Mouse (Mus musculus) erythroid progenitor cell, adult 5-6 weeks (primary cell): ENCODE data around the gene Nt5c2. TPM values are rescaled to one million over a fixed set of nuclear protein-coding genes. Genes with fewer than 3 reads are reported as not detected.
A peak's percentile ranks its signal among the peaks of the same experiment; 100 is the strongest.
"Not testable (repeated sequence)": the region's sequence is repeated elsewhere in the genome, so short reads cannot be mapped to it uniquely, and the experiment has no call there.

Experiments
- ATAC-seq: replicated peaks from 2 replicates; pipeline ENCODE4 v1.8.0; 2016; ENCODE audit warnings: moderate number of reproducible peaks, mild to moderate bottlenecking, moderate TSS enrichment, inconsistent platforms; ENCODE audit not compliant: poor library complexity, low FRiP score, severe bottlenecking
- total RNA-seq, 2 experiments: library from RNA; stranded (forward) in 1 of 2; stranded (reverse) in 1 of 2; fragments of 150-400 nt in 1 of 2; fragments of 186-747, 209-891 nt in 1 of 2; gene quantifications; 2 replicates each; pipeline versions ENCODE4 v1.2.3 to v1.2.4; 2015 to 2017; ENCODE audit warnings: low replicate concordance in 2 of 2

The Nt5c2 gene
- total RNA-seq, 2 experiments from 2014 or later = 26.4 to 47.9 TPM

DNA sequence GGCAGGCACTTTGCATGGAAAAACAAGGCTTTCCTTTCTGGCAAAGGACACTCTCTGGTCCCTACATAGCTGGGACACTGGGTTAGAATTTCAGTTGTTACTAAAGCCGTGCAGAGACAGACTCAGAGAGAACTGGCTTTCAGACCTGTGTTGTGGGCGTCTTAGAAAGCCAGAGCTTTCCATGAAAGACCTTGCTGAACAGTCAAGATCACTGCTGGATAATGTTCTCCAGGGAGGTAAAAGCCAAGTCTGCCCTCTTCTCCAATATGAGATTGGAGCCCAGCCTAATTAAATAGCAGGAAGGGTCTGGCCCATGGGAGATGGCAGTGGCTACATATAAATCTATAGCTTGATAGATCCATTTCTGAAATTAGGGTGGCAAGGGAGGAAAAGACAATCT is 3.4 kb upstream of the Nt5c2 start:
- no peak for ATAC-seq

DNA sequence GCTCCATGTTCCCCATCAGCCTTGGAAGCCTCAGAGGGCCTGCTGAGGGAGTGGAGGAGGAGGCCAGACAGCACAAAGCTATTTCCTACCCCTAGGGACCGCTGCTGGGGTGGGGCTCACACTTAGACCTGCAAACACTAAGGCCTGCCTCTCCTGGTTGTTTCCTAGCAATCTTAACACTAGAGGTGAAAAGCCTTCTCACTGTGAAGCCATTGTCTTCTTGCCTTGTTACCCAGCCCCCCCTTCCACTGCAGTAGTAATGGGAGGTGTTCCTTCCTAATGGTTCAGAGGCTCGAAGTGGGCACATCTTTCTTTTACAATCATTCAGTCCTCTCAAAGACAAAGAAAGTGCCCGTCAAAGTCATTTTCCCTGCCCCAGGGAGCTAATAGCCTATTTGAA is 2.9 kb upstream of the Nt5c2 start:
- ATAC-seq = no peak

DNA sequence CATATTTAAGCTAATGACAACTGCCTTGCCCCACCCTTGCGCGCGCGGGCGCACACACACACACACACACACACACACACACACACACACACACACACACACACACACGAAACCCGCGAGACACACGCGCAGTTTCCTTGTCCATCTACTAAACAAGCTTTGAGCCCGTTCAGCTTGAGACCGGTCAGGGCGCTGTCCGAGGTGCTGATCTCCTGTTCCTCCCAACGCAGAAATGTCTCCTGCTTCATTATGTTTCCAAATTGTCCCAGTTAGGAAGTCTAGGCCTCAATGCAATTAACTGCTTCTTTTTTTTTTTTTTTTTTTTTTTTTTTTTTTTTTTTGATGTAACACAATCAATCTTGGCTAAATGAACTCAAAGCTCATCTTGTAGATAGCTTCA is 1.5 kb upstream of the Nt5c2 start:
- ATAC-seq = no peak

DNA sequence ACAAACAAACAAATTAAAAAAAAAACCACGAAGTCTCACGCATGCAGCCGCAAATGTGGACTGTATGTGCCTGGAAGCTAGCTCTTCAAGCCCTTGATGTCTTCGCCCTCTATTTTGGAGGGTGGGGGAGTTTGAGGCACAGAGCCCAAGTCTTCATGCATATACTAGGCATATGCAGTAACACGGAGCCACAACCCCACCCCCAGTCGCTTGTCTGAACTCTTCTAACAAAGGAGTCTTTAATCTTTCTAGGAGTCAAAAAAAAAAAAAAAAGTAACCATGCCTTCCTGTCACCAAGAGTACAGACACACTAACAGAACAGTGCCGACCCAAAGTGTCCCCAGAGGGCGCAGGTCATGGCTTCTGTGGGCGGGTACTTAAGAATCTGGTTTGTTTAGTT is 1.0 kb upstream of the Nt5c2 start:
- ATAC-seq = no peak

DNA sequence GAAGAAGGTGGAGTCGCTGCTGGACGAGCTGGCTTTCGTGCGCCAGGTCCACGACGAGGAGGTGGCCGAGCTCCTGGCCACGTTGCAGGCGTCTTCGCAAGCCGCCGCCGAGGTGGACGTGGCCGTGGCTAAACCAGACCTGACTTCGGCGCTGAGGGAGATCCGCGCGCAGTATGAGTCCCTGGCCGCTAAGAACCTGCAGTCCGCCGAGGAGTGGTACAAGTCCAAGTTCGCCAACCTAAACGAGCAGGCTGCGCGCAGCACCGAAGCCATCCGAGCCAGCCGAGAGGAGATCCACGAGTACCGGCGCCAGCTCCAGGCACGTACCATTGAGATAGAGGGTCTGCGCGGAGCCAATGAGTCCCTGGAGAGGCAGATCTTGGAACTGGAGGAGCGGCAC is 443 bp upstream of the Nt5c2 start:
- ATAC-seq = no peak

DNA sequence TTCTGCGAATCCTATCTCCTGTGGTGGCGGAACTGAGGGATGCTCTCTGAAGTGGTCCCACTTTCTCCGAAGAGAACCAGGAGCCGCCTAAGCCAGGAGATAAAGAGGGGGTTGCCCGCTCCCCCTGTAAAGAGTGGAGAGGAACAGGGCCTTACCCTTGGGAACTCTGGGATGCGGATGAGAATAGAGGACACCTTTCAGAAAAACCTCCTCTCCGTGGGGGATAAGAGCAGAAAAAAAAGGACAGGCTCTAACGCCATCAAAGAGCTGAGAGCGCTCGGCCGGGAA is 850 bp downstream of the Nt5c2 start:
- ATAC-seq = no peak

DNA sequence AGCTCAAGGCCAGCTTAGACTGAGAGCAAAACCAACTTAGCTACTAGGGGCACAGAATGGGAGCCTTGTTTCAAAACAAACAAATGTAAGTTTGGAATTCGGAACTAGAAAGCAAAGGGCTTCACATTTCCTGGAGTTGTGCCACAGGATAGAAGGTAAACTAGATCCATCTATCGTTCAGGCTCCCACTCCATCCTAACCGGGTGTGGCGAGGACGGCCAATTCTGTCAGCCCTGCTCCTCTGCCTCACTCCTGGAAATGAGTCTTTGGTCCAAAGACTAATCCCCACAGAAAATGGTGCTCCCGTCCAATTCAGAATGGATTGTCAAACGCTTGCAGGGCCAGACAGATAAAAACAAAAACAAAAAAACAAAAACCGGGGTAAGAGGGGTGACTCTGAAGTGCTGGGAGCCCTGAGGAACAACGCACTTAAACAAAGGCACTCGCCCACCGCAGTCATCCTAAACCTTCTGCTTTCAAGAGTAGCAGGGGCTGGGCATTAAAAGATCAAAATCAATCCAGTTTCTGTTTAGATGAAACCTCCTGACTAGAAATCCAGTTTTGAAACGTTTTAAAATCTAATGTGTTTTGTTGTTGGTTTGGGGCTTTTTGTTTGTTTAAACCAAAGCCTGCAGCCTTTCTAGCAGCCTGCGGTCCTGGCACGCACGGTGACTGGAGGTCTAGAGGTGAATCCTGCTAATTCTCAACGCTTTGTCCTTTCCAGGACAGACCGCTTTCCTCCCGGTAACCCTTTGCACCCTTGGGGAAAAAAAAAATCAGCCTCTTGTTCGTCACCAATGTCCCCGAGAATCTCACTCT is 1.4 kb downstream of the Nt5c2 start:
- ATAC-seq = no peak

DNA sequence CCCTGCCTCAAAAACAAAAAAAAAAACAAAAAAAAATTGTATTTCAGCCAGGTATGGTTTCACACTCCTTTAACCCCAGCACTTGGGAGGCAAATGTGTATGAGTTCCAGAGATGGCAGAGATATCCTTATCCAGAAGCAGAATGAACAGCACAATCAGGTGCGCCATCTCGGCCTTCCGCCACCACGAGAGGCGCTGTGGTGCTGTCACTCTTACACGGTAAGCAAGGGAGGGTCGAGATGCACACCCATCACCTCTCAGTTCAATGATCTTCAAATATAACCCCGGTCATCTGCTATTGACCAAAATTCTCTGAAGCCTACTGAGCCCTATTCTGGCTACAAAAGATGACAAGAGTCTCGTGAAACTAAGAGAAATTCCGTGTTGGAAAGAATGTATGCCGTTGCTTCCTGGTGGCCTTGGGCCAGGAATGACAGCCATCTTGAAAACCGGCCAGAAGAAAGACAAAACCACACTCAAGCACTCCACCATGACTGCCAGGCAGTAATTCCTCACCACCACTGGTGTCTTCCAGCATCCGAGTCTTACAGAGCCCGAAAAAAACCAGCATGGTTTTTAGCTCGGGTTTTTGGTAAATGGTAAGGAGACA is 2.3 kb downstream of the Nt5c2 start:
- ATAC-seq = no peak

DNA sequence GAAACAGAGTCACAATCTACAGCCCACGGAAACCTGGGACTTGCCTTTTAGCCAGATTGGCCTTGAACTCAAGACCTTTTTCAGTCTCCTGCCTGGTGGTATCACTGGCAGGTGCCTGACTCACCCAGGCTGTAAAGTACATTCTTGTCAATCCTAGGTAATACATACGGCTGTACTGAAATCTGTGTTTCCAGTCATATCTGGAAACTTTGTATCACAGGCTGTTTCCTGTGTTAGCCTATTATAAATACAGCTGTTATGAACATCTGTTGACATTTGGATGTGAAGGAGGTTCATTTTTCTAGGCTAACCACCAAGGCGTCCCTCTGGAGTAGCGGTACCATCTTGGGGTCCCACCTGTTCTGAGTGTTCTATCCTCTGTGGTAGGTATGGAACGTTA is 5.0 kb downstream of the Nt5c2 start:
- ATAC-seq = no peak

DNA sequence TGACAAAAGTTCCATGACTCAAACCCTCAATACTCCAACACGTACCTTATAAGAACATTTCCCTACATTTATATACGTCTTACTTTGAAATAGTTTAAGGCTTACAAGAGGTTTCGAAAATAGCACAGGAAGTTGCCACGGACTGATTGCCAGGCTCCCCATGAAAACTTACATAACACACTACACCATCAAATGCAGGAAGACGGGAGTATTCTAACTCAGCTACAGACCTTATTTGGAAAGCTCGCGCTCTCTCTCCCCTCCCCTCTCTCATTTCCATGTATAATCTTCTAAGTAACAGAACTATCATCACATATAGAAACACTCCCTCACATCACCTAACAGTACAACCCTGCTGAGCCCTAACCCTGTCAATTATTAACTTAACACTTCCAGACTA is 5.5 kb downstream of the Nt5c2 start:
- ATAC-seq = no peak

DNA sequence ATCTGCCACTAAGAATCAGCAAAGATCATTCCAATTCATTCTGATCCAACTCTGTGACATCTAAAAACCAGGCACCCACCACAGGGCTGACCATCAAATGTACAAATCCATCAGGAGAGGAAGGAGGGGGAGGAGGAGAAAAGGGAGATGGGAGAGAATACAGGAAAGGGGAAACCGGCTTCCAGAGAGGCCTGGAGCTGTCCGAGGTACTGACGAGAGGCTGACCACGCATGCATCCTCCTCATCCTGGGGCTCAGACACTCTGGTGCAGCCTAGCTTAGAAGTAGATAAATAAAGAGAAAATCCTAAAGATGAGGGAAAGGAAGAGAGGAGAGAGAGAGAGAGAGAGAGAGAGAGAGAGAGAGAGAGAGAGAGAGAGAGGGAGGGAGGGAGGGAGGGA is 8.6 kb downstream of the Nt5c2 start:
- no peak for ATAC-seq

DNA sequence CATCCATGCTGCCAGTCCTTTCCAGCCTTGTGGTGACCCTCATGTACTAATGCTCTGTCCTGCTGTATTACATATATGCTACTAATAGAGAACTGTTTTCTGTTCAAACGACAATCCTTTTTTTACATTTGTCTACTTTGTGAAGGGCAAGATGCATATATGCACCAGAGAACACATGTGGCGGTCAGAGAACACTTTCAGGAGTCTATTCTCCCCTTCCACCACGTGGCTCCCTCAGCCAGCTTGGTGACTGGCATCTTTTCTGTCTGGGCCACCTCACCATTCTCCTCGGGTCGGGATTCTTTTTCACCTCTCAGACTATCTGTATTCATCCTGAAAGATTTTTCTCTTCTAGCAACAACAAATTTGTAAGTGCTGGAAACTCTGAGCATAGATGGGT is 9.1 kb downstream of the Nt5c2 start:
- no peak for ATAC-seq

DNA sequence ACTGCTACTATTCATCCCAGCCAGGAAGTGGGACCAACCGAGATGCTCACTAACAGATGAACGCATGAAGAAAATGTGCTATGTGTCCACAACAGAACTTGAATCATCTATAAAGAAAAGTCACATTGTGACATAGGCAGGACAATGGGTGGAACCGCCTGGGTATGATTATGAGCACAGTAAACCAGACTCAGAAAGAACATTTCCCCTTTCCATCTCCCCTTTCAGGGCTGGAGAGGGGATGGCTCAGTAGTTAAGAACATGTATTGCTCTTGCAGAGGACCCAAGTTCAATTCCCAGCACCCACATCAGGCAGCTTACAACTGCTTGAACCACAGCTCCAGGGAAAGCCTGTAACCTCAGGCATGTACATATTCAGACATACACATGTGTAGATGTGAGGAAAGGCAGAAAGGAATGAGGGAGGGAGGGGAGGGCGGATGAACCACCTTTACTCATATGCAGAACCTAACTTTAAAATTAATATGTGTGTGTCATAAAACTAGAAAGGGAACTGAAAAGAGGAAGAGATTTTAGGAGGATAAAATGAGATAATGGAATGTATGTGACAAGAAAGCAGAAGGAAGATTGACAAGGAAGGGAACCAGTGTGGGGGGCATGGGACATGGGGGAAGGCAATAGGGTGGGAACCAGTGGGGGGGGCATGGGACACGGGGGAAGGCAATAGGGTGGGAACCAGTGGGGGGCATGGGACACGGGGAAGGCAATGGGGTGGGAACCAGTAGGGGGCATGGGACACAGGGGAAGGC is 11.0 kb downstream of the Nt5c2 start:
- ATAC-seq = no peak

DNA sequence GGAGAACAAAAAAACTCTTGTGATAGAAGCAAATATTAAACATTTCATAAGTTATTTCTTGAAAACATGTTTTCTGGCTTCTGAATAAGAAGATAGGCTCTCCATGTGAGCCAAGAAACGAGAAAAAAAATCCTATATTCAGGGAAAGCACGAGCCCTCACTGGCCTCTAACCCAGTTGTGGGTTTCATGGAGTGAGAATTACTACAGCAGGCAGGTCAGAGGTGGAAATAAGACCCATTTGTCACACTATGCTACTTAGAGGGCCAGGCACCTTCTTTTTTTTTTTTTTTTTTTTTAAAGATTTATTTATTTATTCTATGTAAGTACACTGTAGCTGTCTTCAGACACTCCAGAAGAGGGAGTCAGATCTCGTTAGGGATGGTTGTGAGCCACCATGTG is 14.6 kb downstream of the Nt5c2 start:
- ATAC-seq = not testable (repeated sequence)

DNA sequence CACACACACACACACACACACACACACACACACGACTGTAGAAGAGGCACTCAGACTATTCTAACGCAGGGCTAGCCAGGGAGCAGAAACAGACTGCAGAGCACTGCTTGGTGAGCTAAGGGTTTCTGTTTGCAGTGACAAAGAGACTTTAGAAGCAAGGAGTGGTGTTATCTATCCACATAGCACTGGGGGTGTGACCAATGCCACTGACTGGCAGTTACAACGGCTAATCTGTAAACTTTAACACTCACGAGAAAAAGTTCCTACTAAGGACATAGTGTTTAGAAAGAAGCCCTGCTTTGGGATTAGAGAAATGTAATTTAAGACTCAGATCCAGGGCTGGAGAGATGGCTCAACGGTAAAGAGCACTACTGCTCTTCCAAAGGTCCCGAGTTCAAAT is 15.2 kb downstream of the Nt5c2 start:
- peak; percentile 80 for ATAC-seq

DNA sequence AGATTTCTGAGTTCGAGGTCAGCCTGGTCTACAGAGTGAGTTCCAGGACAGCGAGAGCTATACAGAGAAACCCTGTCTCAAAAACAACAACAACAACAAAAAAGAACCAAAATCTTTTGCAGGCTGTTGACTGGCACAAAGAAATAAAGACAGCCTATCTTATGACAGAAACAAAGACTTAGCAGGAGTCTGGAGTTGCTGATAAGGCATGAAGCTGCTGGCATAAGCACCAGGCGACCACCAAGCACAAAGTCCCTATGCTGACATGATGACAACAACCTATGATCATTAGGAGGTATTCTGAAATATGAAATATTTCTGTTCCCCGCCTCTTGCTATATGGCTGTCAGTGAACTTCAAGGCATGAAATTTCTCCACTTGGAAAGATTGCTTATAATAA is 16.0 kb downstream of the Nt5c2 start:
- no peak for ATAC-seq

DNA sequence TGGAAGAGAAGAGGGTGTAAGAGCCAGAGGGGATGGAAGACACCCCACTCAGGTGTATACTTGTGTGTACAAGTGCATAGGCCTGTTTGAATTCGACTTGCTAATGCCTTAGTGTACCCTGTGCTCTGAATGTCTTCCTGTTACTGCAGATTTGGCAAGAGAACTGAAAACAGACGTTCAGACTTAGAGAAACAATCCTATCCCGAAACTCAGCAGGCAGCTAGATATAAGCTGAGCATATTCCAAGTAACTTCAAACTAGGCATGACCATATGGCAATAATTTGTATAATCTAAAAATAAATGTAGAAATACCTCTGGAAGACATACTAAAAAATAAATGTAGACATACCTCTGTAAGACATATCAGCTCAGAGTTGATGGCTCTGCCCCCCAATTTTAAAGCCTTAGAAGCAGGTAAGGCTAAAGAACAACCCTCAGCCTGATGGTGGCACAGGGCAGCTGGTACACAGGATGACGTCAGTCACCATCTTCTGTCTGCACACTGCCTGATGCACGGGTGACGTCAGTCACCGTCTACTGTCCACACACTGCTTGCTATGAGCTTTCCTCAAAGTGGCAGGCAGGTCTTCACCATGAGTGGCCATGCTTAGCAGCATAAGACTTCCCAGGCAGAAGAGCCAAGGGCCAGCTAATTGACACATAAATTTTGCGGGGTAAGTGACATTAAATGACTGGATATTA is 16.6 kb downstream of the Nt5c2 start:
- 0 out of 2 replicates have a peak, but pooled peaks have one; percentile 49 for ATAC-seq

DNA sequence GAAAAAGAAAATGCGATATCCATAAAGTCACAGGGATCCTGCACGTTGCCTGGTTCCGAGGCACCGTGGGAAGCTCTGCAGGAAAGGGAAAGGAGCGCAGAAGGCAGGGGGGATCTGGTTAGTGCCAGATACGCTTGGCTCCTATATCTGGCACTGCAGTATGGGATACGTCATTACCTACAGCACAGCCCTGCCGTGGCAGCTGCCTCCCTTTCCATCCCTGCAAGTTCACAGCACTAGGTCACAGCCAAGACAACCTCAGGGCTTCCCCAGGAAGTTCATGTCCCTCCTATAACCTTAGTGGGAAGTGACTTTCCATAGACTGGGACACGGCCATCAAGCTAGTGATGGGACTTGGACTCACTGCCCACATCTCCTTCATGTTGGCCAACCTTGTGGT is 18.9 kb downstream of the Nt5c2 start:
- ATAC-seq = no peak

DNA sequence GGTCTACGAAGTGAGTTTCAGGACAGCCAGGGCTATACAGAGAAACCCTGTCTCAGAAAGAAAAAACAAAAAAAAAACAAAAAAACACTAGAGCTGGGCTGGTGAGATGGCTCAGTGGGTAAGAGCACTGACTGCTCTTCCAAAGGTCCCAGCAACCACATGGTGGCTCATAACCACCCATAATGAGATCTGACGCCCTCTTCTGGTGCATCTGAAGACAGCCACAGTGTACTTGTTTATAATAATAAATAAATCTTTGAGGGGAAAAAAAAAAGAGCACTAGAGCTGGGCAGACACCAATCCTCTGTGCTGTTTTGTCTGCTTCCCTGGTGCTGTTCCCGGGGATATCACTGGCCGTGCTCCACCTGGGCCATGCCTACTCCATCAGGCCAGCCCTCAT is 22.6 kb downstream of the Nt5c2 start:
- not testable (repeated sequence) for ATAC-seq

DNA sequence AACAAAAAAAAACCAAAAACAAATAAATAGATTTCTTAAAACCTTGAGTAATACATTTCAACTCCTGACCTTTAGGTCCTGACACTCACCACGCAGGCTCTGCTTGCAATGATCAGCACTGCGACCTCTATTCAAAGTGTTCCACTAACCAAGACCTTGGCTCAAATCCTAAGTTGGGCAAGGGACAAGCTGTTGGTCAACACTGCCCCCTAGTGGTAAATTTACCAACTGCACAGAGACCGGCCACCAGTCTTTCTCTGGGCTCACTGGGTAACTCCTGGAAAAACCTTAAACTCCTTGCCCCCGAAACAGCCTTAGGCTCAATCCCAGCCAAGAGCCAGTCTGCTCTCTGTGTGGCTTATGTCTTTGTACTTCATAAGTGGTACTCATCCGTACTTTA is 23.8 kb downstream of the Nt5c2 start:
- peak; percentile 69 for ATAC-seq

DNA sequence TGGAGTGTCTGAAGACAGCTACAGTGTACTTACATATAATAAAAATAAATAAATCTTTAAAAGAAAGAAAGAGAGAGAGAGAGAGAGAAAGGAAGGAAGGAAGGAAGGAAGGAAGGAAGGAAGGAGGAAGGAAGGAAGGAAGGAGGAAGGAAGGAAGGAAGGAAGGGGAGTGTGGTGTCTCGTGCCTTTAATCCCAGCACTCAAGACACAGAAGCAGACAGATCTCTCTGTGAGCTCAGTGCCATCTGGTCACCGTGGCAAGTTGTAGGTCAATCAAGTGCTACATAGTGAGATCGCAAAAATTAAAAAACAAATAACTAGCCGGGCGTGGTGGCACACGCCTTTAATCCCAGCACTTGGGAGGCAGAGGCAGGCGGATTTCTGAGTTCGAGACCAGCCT is 24.3 kb downstream of the Nt5c2 start:
- not testable (repeated sequence) for ATAC-seq
